Mouse (Mus musculus) brown adipose tissue, adult 24 weeks (tissue): ENCODE data around the gene Timm29. TPM values are rescaled to one million over a fixed set of nuclear protein-coding genes. Genes with fewer than 3 reads are reported as not detected.
A peak's percentile ranks its signal among the peaks of the same experiment; 100 is the strongest.

Experiments used
- H3K27ac ChIP-seq: fragments of 200-500 bp; replicated peaks from 2 replicates; pipeline ENCODE4 v1.5.1; 2012; ENCODE audit warnings: low read depth, mild to moderate bottlenecking, low read length
- H3K4me1 ChIP-seq: fragments of 200-500 bp; 2 replicates; pipeline ENCODE4 v1.6.1; 2012; ENCODE audit warnings: low read length, mixed read lengths; ENCODE audit not compliant: control insufficient read depth, insufficient read depth, insufficient read length
- H3K4me3 ChIP-seq: fragments of 200-500 bp; 2 replicates; pipeline ENCODE4 v1.5.1; 2012; ENCODE audit warnings: low read depth, mild to moderate bottlenecking, low read length, moderate library complexity; ENCODE audit not compliant: insufficient read depth
- polyA plus RNA-seq: library from polyadenylated mRNA; stranded (reverse); fragments of >200 nt; gene quantifications from 2 replicates; pipeline ENCODE4 v1.2.4, GENCODE M21; 2012; ENCODE audit not compliant: missing spikeins, insufficient read depth, insufficient read length

Timm29 gene
- polyA plus RNA-seq, 1 experiment, result 31.1 TPM

- Histone ChIP-seq H3K27ac (no peak overlapping the region), H3K4me3 (no peak overlapping the region), H3K4me1 (no peaks in the 10 kb centered on the region)
These were observed 26.0 kb upstream of the Timm29 start for GRCm38 (mm10) chr9:21566538-21566937.

GRCm38 (mm10) chr9:21567051-21567450 lies 25.5 kb upstream of the Timm29 start:
- Histone ChIP-seq H3K4me1 (no peaks in the 10 kb centered on the region), H3K27ac (no peak overlapping the region), H3K4me3 (no peak overlapping the region)

DNA sequence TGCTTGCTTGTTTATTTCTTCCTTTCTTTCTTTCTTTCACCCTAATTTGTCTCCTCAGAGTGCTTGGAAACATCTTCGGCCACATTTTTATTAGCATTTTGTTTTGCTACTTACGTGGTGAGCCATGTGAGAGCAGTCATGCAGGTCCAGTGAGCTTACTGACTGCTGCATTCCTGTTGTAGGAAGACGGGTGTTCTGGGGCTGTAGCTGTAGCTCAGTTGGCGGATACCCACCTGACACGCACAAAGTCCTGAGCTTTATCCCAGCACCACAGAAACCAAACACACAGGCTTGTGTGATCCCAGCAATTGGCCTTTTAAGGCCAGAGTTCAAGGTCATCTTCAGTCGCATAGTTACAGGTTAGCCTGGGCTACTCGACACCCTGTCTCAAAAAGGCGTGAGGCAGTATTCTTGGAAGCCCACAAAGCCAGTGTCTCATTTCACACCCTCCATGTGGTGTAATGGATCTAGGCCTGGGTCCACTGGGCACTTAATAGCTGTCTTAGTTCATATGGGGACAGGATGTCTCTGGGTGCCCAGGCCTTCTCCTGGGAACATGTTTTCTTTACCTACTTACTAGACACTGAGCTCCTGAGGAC lies 23.8 kb upstream of the Timm29 start:
- Histone ChIP-seq H3K4me3 (no peak overlapping the region), H3K27ac (no peak overlapping the region), H3K4me1 (no peaks in the 10 kb centered on the region)

DNA sequence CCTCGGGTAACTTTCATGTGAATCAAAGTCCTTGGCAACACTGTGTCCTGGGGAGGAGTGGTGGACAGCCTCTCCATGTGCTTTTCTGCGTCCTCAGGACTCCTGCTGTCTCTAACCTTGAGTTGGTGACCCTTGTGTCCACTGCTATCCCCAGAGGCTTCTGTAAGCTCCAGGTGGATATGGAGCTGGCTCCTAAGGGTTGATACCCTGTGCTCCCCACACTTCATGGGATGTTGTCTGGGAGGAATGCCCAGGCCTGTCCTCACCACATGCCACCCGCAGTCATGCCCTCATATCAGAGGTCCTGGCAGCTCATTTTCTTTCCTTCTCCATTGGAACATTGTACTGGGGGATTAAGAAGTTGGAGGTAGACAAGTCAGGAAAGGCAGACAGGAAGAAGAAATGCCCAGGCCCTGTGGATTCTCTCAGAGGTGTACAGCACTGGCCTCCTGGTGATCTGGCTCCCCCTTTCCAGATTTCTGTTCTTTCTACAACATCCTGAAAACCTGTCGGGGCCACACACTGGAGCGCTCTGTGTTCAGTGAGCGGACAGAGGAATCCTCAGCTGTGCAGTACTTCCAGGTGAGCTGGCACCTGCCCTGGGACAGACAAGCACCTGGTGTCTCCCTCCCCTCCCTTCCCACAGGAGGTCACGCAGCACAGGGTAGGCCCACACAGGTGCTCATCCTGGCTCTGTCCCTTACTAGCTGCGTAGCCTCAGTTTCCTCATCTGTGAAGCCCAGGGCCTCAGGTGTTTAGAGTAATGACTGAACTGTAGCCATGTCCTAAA lies 18.3 kb upstream of the Timm29 start:
- H3K4me1 ChIP-seq, result no peaks in the 10 kb centered on the region
- H3K4me3 ChIP-seq, result no peak overlapping the region
- H3K27ac ChIP-seq, result no peak overlapping the region

GRCm38 (mm10) chr9:21575253-21575652 lies 17.3 kb upstream of the Timm29 start:
- H3K27ac ChIP-seq, result no peak overlapping the region
- H3K4me3 ChIP-seq, result no peak overlapping the region

DNA sequence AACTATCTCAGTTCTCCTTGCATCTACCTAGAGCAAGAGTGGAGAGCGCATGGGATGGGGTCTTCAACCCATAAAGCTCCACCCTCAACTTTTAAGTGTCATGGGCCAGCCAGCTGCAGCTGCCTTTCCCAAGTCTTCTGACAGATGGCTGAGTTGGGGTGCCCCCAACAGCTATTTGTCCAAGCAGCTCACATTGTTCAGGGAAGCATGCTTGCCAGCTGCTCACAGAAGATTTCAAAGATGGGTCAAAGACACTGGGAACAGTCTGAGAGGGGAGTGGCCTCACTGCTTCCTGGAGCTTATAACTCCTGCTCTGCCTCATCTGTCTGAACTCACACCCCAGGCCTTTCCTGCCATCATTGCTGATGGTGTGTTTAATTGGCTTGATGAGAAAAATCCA lies 16.2 kb upstream of the Timm29 start:
- Histone ChIP-seq H3K27ac (no peak overlapping the region), H3K4me1 (no peaks in the 10 kb centered on the region), H3K4me3 (no peak overlapping the region)

More at GRCm38 (mm10) chr9:21575253-21575652, 17.3 kb upstream of the Timm29 start:
- no peaks in the 10 kb centered on the region for H3K4me1 ChIP-seq

DNA sequence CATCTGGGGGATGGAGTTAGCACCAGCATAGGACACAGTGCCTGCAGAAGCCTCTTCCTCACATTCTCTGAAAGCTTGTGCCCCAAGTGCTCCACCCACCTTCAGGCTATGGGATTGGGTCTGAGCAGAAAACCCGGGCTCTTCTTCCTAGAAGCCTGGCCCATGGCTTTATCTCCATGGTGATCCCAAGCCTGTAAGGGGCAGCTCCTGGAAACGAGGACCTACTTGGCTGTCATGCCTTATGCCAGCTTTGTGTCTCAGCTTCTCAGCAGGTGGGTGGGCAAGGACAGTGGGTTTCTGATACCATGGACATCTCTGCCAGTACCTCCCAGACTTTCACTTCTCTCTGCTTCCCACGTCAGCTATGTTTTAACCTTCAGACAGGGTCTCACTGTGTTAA lies 14.3 kb upstream of the Timm29 start:
- H3K27ac ChIP-seq, result no peak overlapping the region
- H3K4me3 ChIP-seq, result no peak overlapping the region
- no peaks in the 10 kb centered on the region for H3K4me1 ChIP-seq

GRCm38 (mm10) chr9:21585401-21585800 lies 7.1 kb upstream of the Timm29 start:
- H3K4me1 ChIP-seq, result no peaks in the 10 kb centered on the region
- no peak overlapping the region for H3K4me3 ChIP-seq
- H3K27ac ChIP-seq, result no peak overlapping the region

DNA sequence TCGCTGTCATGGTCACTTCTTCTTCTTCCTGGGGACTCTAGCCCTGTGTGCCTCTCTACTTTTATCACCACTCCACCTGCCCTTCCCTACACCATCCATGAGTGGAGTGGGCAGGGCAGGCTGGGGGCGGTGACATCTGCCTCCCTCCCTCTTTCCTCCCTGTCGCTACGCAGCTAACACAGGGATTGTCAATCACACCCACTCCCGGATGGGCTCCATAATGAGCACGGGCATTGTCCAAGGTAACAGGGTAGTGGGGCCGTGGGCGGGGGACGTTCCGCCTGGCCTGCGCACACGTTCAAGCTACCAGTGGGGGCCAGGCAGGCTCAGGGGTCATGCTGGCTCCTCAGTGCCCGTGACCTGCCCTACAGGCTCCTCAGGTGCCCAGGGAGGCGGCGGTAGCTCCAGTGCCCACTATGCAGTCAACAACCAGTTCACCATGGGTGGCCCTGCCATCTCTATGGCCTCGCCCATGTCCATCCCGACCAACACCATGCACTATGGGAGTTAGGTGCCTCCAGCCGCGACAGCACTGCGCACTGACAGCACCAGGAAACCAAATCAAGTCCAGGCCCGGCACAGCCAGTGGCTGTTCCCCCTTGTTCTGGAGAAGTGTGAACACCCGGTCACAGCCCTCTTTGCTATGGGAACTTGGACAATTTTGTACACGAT lies 4.7 kb upstream of the Timm29 start:
- H3K4me3 ChIP-seq, result no peak overlapping the region
- peaks cover 5% of the 10 kb centered on the region; the same call in 1 of the 2 replicates for H3K4me1 ChIP-seq
- no peak overlapping the region for H3K27ac ChIP-seq

DNA sequence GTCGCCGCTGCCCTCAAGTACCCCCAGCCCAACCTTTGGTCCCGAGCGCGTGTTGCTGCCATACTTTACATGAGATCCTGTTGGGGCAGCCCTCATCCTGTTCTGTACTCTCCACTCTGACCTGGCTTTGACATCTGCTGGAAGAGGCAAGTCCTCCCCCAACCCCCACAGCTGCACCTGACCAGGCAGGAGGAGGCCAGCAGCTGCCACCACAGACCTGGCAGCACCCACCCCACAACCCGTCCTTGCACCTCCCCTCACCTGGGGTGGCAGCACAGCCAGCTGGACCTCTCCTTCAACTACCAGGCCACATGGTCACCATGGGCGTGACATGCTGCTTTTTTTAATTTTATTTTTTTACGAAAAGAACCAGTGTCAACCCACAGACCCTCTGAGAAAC lies 4.2 kb upstream of the Timm29 start:
- H3K4me1 ChIP-seq, result peaks cover 5% of the 10 kb centered on the region; the same call in 1 of the 2 replicates
- no peak overlapping the region for H3K27ac ChIP-seq
- no peak overlapping the region for H3K4me3 ChIP-seq

- Histone ChIP-seq H3K27ac (no peak overlapping the region), H3K4me1 (peaks cover 5% of the 10 kb centered on the region), H3K4me3 (no peak overlapping the region)
These were observed 3.0 kb upstream of the Timm29 start for GRCm38 (mm10) chr9:21589538-21589937.

DNA sequence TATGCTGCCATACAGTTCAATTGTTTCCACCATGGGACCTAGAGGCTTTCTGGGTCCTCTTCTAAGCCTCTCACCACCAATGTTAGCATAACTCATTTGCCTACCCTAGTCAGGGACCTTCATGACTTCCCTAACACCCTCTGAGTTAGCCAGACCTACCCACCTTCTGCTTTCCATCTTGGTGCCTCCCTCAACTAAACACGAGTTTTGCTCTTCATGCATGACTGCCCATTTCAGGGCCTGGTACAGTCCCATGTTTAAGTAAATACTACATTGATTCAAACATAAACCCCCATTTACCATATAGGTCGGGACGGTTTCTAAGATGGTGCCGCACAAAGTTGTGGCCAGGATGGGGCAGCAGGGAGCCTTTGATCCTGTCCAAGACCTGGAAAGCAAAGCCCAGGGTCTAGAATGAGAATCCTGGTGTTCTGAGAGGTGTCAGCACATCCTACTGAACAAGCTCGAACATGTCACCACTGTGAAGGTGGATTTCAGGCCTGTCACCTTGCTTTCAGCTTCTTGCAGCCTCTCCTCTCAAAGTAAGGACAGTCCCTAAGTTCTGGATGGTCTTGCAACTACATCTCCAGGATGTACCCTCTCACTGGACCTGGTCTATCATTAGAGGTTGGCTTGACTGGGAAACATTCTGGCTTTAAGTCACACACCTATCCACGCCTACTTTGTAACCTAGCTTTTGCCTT lies 1.2 kb upstream of the Timm29 start:
- Histone ChIP-seq H3K4me1 (peaks cover 5% of the 10 kb centered on the region), H3K4me3 (peak overlapping the region; percentile 84; the same call in 1 of the 2 replicates), H3K27ac (no peak overlapping the region)

- peak overlapping the region; percentile 84 for H3K4me3 ChIP-seq
- H3K4me1 ChIP-seq, result peaks cover 5% of the 10 kb centered on the region
- peak overlapping the region; percentile 40; the same call in 1 of the 2 replicates for H3K27ac ChIP-seq
These were observed 455 bp upstream of the Timm29 start for GRCm38 (mm10) chr9:21591831-21592702.

DNA sequence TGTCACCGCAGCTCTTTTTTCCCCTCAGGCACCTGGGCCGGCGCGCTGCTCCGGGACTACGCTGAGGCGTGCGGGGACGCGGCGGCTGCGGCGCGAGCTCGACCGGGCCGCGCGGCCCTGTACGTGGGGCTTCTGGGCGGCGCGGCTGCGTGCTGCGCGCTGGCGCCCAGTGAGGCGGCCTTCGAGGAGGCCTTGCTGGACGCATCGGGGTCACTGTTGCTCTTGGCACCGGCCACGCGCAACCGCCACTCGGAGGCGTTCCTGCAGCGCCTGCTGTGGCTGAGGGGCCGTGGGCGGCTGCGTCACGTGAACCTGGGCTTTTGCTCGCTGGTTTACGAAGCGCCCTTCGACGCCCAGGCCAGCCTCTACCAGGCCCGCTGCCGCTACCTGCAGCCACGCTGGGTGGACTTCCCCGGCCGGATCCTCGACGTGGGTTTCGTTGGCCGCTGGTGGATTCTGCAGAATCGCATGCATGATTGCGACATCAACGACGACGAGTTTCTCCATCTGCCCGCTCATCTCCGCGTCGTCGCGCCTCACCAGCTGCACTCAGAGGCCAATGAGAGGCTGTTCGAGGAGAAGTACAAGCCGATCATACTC lies 700 bp downstream of the Timm29 start:
- Histone ChIP-seq H3K4me1 (peaks cover 5% of the 10 kb centered on the region), H3K4me3 (peak overlapping the region; percentile 90), H3K27ac (peak overlapping the region; percentile 68)
